Mouse (Mus musculus): ENCODE results near the gene Dtd2.

The Dtd2 gene

DNA sequence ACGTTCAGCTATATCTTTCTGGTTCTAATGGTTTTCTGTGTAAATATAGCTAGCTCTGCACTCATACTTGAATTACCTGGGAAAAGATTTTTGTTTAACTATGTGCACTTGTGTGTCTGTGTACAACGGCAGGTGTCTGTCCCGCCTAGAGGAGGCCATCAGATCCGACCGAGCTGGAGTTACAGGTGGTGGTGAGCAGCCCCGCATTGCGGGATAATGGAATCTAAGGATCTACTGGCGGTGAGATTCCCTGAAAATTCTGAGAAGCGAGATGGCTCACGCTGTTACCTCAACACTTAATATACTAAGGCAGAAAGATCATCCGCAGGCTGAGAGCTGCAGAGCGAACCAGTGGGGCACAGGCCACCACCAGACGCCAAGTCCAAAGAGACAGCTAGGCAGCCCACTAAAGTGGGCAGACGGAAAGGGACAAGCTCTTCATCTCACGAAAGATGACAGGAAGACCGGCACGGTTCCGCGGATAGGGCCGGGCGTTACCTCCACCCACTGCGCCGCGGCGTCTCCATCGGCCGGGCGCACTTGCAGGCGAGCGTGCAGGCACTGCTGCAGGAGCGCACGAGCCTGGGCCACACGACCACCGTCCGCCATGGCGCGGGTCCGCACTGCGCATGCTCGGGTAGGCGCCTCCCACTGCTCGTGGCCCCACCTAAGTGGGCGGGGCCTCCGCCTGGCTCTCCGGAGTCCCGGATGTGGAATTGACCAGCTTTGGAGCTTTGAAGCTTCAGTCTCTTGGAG lies at the start of gene Dtd2:
Dtd2 (minus strand) TSS at position 625 of the 756 bp plus-strand sequence.
- in situ Hi-C loops (cut with MboI; ENCODE audit: low pct_unique_long_range_greater_than_20kb in 1 of 2, low sequenced_read_pairs in 2 of 2, unreplicated experiment in 1 of 2) = no loop called here

DNA sequence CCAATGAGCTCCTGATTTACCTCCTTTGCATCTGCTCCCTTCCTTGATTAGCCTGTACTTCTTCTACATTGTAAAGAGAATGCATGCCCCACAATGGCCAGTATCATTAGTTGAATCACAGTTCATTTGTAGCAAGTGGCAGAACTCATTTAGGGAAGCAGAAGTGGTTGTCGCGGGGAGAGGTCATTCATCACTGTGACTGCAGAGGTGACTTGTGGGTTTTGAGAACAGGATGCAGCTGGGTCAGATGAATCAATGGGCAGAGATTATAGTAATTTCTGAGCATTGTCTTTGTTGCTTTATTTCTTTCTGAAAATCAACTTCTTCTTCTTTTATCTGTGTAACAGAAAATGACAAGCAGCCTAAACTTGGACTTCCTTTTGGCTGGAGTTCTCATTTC lies 43.0 kb upstream of the Dtd2 start:
- in situ Hi-C loops (cut with MboI; ENCODE audit: low pct_unique_long_range_greater_than_20kb in 1 of 2, low sequenced_read_pairs in 2 of 2, unreplicated experiment in 1 of 2) = loop anchor here in 1 of 2 experiments (25.0 kb wide), 1 partner anchor 563 kb away; no protein-coding TSS in a partner anchor

DNA sequence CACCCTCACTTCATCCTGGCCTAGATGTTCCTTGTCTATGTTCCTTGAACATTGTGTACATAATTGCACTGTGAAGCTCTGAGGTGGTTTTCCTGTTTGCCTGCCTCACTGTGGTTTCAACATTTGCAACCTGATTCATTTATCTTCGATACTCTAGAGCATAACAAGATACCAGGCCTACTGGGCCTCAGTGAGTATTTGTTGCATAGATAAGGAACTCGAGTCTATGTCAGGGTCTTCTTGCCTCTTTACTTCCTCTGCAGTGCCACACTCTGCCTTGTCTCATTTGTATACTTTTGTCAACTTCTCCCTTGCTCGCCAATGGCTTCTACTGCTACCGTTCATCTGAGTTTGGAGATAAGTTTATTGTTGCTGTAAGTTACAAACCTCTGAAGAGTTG lies 40.1 kb upstream of the Dtd2 start:
- in situ Hi-C loops (cut with MboI; ENCODE audit: low pct_unique_long_range_greater_than_20kb in 1 of 2, low sequenced_read_pairs in 2 of 2, unreplicated experiment in 1 of 2) = loop anchor here in 1 of 2 experiments (25.0 kb wide), 1 partner anchor 566 kb away; no protein-coding TSS in a partner anchor

DNA sequence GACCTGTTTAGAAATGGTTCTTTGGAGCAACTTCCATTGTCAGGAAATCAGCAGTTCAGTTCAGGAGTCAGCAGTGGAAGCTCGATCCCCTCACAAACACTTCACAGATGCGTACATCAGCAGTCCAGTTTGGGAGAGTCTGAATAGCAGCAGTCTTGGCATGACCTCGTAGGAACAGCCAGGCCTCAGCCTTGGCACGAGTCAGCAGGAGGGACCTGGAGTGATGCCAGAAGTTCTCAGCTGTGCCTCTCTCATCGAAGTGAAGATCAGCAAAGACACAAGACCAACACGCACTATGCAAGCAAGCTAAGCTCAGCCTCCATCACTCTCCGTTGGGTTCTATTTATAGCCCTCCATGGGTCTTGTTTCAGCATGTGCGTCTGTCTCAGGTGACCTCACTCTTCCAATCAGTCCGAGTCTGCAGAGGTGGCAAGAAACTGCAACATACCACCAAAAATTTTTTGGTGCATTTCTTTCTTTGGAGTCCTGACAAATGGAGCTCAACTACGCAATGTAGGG lies 36.6 kb upstream of the Dtd2 start:
- in situ Hi-C loops (cut with MboI; ENCODE audit: low pct_unique_long_range_greater_than_20kb in 1 of 2, low sequenced_read_pairs in 2 of 2, unreplicated experiment in 1 of 2) = loop anchor here in 1 of 2 experiments (25.0 kb wide), 1 partner anchor 569 kb away; no protein-coding TSS in a partner anchor

DNA sequence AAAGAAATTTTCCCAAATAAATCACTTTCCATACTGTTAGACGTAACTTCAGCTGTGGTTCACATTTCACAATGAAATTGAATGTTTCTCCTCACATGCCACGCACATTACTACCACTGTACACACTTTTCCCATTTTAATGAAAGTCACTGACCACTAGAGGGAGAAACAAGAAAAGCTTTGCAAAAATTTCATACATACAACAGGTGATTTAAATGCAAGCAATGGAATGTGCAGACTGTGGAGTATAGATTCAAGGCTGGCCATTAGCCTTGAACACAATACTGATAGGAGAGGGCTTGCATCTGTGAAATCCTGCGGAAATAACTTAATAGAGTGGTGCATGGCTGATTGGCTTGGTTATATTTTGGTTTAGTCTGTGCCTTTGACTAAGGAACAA lies 32.1 kb upstream of the Dtd2 start:
- in situ Hi-C loops (cut with MboI; ENCODE audit: low pct_unique_long_range_greater_than_20kb in 1 of 2, low sequenced_read_pairs in 2 of 2, unreplicated experiment in 1 of 2) = loop anchor here in 1 of 2 experiments (25.0 kb wide), 1 partner anchor 574 kb away; no protein-coding TSS in a partner anchor

DNA sequence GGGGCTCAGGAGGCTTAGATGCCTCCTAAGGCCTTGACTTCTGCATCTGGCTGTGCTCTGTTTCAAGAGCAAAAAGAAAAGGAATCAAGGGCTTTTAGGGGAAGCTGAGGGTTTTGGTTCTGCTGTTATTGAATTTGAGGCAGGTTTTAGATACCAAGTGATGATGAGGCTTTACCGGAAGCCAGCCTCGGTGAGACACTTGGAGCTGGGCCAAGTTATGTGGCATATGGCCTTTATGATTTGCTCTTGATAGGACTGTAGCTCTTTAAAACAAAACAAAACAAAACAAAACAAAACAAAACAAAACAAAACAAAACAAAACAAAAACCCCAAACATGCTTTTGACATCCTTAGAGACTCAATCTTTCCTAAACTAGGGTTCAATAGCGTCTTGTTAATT lies 28.7 kb upstream of the Dtd2 start:
- in situ Hi-C loops (cut with MboI; ENCODE audit: low pct_unique_long_range_greater_than_20kb in 1 of 2, low sequenced_read_pairs in 2 of 2, unreplicated experiment in 1 of 2) = loop anchor here in 1 of 2 experiments (25.0 kb wide), 1 partner anchor 577 kb away; no protein-coding TSS in a partner anchor

DNA sequence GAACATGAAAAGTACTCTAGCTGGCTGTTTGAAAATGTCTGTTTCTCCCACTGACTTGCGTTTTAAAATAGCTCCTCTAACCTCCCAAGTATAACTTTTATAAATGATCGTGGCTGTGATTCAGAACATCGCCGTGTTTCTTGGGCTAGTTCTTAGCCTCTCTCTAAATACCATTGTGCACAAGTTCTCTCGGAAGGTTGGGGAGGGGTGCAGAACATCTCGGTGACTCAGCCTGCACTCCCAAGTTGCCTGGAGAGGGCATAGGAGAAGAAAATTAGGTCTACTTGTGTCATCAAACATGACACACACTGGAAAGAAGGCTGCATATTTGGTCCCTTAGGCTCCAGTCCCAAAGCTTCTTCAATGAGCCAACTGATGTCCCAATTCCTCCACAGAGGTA lies 26.0 kb upstream of the Dtd2 start:
- in situ Hi-C loops (cut with MboI; ENCODE audit: low pct_unique_long_range_greater_than_20kb in 1 of 2, low sequenced_read_pairs in 2 of 2, unreplicated experiment in 1 of 2) = loop anchor here in 1 of 2 experiments (25.0 kb wide), 1 partner anchor 580 kb away; no protein-coding TSS in a partner anchor

DNA sequence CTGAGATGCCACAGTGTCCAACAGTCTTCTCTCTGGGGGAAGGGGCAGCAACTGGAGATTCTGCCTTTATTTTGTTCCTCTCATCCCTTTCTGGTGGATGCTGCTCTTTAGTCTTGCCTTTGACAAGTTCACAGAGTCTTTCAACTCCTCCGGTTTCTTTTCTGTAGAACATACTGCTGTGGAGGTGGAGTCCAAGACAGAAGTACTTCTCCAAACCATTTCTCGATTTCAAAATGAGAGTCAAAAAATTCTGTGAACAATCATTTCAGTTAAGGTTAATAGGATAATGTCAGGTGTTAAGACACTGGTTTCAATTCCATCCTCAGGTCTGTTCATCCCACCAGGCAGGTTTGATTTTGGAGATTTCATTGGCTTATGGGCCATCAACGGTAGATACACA lies 21.7 kb upstream of the Dtd2 start, which contains the start of gene Gpr33:
Gpr33 (minus strand) TSS at position 101 of the 400 bp plus-strand sequence.
- in situ Hi-C loops (cut with MboI; ENCODE audit: low pct_unique_long_range_greater_than_20kb in 1 of 2, low sequenced_read_pairs in 2 of 2, unreplicated experiment in 1 of 2) = loop anchor here in 1 of 2 experiments (25.0 kb wide), 1 partner anchor 584 kb away; no protein-coding TSS in a partner anchor

DNA sequence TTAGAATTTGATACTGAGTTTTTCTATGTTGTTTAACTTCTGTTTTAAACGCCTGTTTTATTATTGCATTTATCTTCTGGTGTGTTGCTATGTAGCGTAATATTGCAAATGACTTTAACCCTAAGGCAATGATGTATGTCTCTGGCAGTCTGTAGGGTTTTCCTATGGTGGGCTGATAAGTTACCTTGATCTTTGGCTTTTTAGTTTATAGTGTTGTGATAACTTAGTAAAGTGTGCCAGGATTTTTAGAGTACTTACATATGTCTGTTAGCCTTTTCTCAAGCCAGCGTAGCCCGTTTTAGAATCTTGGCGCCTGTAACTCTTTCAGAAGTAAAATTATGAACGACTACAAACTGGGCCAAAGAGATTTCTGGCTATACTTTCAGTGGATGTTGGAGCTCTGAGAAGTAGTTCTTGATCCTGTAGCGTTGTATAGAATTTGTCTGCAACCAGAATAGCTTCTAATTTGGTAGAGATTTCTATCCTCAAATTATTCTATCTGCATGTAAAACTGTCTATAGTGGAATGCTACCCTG lies 8.3 kb upstream of the Dtd2 start:
- in situ Hi-C loops (cut with MboI; ENCODE audit: low pct_unique_long_range_greater_than_20kb in 1 of 2, low sequenced_read_pairs in 2 of 2, unreplicated experiment in 1 of 2) = no loop called here

DNA sequence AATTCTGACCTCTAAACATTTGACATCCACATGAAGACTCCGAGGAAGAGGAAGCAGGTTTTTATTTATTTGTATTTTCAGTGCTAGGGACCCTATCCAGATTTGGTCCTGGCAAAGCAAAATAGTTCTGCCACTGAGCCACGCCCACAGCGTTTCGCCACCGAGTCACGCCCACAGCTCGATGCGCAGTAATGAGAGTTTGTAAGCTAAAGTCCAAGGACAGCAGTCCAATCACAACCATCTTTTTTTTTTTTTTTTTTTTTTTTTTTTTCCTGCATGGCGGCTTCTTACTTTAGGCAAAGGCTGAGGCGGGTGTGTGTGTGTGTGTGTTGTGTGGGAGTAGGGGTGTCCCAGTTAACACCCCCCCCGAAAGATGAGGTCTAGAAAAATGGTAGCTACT lies 7.7 kb upstream of the Dtd2 start:
- in situ Hi-C loops (cut with MboI; ENCODE audit: low pct_unique_long_range_greater_than_20kb in 1 of 2, low sequenced_read_pairs in 2 of 2, unreplicated experiment in 1 of 2) = no loop called here

DNA sequence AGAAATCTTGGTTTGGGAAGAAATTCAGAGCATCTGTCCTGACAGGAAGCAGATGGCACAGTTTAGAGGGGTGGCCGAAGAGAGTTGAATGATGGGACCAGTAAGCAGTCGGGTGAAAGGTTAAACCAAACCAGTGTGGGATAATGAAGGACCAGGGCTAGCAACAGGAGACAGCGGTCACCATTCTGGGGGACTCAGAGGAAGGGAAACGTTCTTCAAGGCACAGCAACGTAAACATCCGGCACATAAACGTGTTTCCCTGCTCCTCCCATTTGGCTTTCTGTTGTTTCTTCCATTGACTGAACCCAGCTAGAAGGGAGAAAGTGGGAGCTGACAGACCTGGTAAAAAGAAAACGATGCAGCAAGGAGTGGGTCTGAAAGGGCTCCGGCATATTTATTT lies 7.0 kb upstream of the Dtd2 start:
- in situ Hi-C loops (cut with MboI; ENCODE audit: low pct_unique_long_range_greater_than_20kb in 1 of 2, low sequenced_read_pairs in 2 of 2, unreplicated experiment in 1 of 2) = no loop called here

DNA sequence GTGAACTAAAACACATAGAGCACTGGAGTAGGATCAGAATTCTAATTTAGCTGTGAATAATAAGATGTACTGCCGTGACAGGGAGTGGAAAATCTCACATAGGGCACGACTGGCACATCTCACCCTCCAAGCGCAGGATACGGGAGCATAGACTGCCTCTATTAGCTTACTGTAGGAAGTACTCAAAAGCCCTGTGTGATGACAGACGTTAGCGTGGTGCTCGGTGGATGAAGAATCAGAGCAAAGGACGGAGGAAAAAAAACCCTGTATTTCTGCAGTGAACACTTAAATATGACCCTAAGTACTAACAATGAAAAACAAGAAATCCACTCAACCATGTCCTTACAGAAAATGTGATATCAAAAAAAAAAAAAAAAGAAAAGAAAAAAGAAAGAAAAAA lies 5.9 kb upstream of the Dtd2 start:
- in situ Hi-C loops (cut with MboI; ENCODE audit: low pct_unique_long_range_greater_than_20kb in 1 of 2, low sequenced_read_pairs in 2 of 2, unreplicated experiment in 1 of 2) = no loop called here

DNA sequence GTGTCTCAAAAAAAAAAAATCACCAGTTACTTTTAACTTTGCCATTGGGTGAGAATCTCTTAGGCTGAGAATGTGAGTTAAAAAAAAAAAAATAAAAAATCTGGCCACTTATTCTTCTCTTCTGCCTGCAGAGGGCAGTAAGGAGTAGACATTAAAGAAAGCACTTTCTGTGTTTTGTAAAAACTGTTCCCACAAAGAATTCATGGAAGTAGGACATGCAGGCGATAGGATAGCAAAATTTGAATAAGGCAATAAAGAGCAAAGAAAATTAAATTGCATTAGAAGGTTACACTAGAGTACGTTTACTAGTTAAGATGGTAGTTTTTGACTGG lies 4.3 kb upstream of the Dtd2 start:
- in situ Hi-C loops (cut with MboI; ENCODE audit: low pct_unique_long_range_greater_than_20kb in 1 of 2, low sequenced_read_pairs in 2 of 2, unreplicated experiment in 1 of 2) = no loop called here

DNA sequence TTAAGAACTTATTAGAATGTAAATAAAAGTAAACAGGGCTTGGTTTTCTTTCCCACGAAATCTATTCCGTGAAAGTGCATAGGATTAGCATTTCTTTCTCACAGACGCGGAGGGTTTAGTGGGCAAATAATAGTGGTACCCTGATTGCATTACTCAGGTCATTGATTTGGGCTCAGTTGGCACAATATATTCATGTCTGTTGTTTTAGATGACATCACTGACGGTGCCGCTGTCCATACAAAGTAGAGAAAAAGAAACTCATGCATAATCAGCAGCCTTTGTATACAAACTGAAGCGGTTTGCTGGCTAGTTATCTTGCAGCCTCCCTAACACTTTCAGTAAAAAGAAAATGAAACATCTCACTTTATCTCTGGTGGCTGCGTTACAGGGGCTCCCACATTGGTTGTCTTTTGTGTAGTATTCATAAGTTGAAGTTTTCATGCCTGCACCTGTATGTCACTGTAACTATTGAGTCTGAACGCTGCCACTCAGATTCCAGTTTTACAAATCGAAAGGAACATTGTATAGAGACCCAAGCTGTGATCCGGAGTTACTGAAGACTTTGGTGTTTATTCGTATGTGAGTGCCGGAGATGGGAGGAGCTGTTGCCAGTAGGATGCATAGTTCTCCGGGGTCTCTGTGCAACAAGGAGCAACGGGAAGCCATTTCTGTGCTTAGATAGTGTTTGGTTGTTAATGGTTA lies 3.8 kb upstream of the Dtd2 start:
- in situ Hi-C loops (cut with MboI; ENCODE audit: low pct_unique_long_range_greater_than_20kb in 1 of 2, low sequenced_read_pairs in 2 of 2, unreplicated experiment in 1 of 2) = no loop called here

DNA sequence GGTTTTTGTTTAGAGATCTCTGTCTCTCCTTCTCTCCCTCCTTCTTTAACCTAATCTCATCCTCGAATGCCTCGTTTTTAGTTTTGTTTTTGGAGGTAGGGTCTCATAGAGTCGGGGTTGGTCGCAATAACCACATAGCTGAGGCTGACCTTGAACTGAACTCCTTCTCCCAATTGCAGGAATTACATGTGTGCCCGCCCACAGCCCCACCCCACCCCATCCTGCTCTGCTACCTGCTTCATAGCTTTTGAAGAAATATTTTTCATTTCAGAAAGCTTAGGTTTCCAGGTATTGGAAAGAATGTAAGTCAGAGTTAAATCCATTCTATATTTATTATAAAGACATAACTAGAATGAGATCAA lies 313 bp upstream of the Dtd2 start:
- in situ Hi-C loops (cut with MboI; ENCODE audit: low pct_unique_long_range_greater_than_20kb in 1 of 2, low sequenced_read_pairs in 2 of 2, unreplicated experiment in 1 of 2) = no loop called here

DNA sequence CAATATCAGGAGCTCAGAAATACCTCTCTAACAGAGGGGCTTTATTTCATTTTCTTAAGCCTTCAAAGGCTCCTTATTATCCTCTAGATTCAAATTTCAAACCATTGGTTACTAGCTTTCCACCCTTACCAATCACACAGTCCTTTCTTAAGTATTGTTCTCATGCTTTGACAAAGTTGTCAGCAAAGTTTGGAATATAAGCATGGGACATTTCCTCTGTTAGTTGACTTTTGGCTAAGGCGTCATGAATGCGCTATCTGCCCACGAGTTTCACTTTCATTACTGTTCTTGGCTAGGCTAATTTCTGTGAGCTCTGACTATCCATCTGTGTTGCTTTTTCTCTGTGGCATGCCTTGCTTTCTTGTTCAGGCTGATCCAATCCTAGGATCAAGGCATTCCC lies 3.6 kb downstream of the Dtd2 start:
- in situ Hi-C loops (cut with MboI; ENCODE audit: low pct_unique_long_range_greater_than_20kb in 1 of 2, low sequenced_read_pairs in 2 of 2, unreplicated experiment in 1 of 2) = no loop called here

DNA sequence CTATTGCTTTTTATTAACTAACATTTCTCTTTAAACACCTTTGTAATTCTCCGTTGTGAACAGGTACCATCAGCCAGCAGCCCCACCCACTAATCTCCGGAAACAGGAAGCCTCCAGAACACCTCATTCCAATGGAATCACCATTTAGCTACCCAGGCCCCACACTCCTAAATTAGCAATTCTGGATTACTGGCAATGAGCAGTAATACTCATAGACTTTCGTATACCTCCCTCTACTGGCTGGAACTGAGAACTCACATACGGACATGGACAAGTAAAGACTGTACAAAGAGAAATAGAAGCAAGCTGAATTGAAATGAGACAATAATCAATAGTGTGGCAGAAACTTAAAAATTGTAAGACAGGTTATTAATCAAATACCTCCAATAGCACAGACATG lies 4.8 kb downstream of the Dtd2 start:
- in situ Hi-C loops (cut with MboI; ENCODE audit: low pct_unique_long_range_greater_than_20kb in 1 of 2, low sequenced_read_pairs in 2 of 2, unreplicated experiment in 1 of 2) = no loop called here

DNA sequence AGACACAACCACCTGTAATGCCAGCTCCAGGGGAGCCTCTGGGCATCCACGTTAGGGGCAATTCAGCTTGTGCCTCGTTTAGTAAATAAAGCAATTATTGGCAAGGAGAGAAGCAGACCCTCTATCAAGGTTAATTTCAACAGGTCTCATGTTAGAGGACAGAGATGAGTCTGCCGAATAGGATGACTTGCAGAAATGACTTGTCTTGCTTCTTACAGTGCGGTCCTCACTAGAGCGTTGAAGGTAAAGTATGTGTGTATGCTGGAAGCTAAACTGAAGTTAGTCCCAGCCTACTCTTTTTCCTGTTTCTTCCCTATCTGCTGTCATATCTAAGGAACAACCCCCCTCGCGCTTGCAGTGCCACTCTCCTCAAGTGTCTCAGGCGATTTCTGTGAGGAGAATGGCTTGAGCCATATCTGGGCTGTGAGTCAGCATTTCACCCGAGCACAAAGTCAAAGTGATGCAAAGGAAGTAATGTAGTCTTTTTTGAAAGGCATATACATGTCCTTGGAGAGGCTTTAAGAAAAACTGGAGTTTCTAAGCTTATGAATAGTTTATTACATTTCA lies 7.9 kb downstream of the Dtd2 start:
- in situ Hi-C loops (cut with MboI; ENCODE audit: low pct_unique_long_range_greater_than_20kb in 1 of 2, low sequenced_read_pairs in 2 of 2, unreplicated experiment in 1 of 2) = no loop called here
